Mouse (Mus musculus): ENCODE results near the gene Tmem178. TPM values are rescaled to one million over a fixed set of nuclear protein-coding genes. Genes with fewer than 3 reads are reported as not detected.
"Not testable (repeated sequence)": the region's sequence is repeated elsewhere in the genome, so short reads cannot be mapped to it uniquely, and the experiment has no call there.

Tmem178 gene
- polyA plus RNA-seq, 1 experiment from 2014 or later = 4.5 TPM

- Histone ChIP-seq H3K27ac (no peak overlapping the region), H3K36me3 (no peaks in the 10 kb centered on the region), H3K4me3 (no peak overlapping the region), H3K4me1 (no peaks in the 10 kb centered on the region), H3K9me3 (no peaks in the 10 kb centered on the region), H3K27me3 (ENCODE audit: insufficient read depth, poor library complexity, severe bottlenecking) (no peaks in the 10 kb centered on the region)
- 98% methylated on average over 2 of the region's 2 CpGs for WGBS
- no peak for DNase-seq (ENCODE audit: low spot score)
Observed at GRCm38 (mm10) chr17:80927151-80927550, 17.3 kb upstream of the Tmem178 start.

- no peak overlapping the region for H3K4me3 ChIP-seq
- H3K36me3 ChIP-seq = no peaks in the 10 kb centered on the region
- peak overlapping the region; percentile 85; the same call in 1 of the 2 replicates for H3K27ac ChIP-seq
- WGBS = 88% methylated on average over 3 of the region's 3 CpGs
- no peaks in the 10 kb centered on the region for H3K27me3 ChIP-seq (ENCODE audit: insufficient read depth, poor library complexity, severe bottlenecking)
- H3K4me1 ChIP-seq = peaks cover 18% of the 10 kb centered on the region
- DNase-seq (ENCODE audit: low spot score) = no peak
- H3K9me3 ChIP-seq = no peaks in the 10 kb centered on the region
Observed at GRCm38 (mm10) chr17:80932716-80933115, 11.7 kb upstream of the Tmem178 start.

- H3K27ac ChIP-seq = peak overlapping the region; percentile 85
- peaks cover 18% of the 10 kb centered on the region for H3K4me1 ChIP-seq
- no peaks in the 10 kb centered on the region for H3K36me3 ChIP-seq
- H3K4me3 ChIP-seq = peak overlapping the region; percentile 29; the same call in 1 of the 2 replicates
- WGBS = 53% methylated on average over 11 of the region's 11 CpGs
- no peaks in the 10 kb centered on the region for H3K9me3 ChIP-seq
- no peak for DNase-seq (ENCODE audit: low spot score)
- no peaks in the 10 kb centered on the region for H3K27me3 ChIP-seq (ENCODE audit: insufficient read depth, poor library complexity, severe bottlenecking)
Observed at GRCm38 (mm10) chr17:80933401-80934029, 10.9 kb upstream of the Tmem178 start.

GRCm38 (mm10) chr17:80935807-80936519 lies 8.5 kb upstream of the Tmem178 start:
- Histone ChIP-seq H3K4me3 (no peak overlapping the region), H3K4me1 (peaks cover 18% of the 10 kb centered on the region), H3K27me3 (ENCODE audit: insufficient read depth, poor library complexity, severe bottlenecking) (no peaks in the 10 kb centered on the region), H3K9me3 (no peaks in the 10 kb centered on the region), H3K27ac (no peak overlapping the region), H3K36me3 (no peaks in the 10 kb centered on the region)
- 70% methylated on average over 10 of the region's 10 CpGs for WGBS
- DNase-seq (ENCODE audit: low spot score) = no peak

GRCm38 (mm10) chr17:80936521-80936920 lies 7.9 kb upstream of the Tmem178 start:
- Histone ChIP-seq H3K4me1 (peaks cover 18% of the 10 kb centered on the region), H3K9me3 (no peaks in the 10 kb centered on the region), H3K27me3 (ENCODE audit: insufficient read depth, poor library complexity, severe bottlenecking) (no peaks in the 10 kb centered on the region), H3K36me3 (no peaks in the 10 kb centered on the region), H3K27ac (no peak overlapping the region), H3K4me3 (no peak overlapping the region)
- 61% methylated on average over 5 of the region's 5 CpGs for WGBS
- DNase-seq (ENCODE audit: low spot score) = no peak

- WGBS = 77% methylated on average over 7 of the region's 7 CpGs
- no peaks in the 10 kb centered on the region for H3K9me3 ChIP-seq
Observed at GRCm38 (mm10) chr17:80939833-80940232, 4.6 kb upstream of the Tmem178 start.

GRCm38 (mm10) chr17:80941857-80942256 lies 2.6 kb upstream of the Tmem178 start:
- H3K27ac ChIP-seq = no peak overlapping the region
- no peaks in the 10 kb centered on the region for H3K9me3 ChIP-seq
- no peaks in the 10 kb centered on the region for H3K36me3 ChIP-seq
- no peak for DNase-seq (ENCODE audit: low spot score)
- H3K4me1 ChIP-seq = 0 out of 2 replicates have a peak, but pooled peaks cover 9% of the 10 kb centered on the region
- 70% methylated on average over 11 of the region's 11 CpGs for WGBS
- peaks cover 39% of the 10 kb centered on the region for H3K27me3 ChIP-seq (ENCODE audit: insufficient read depth, poor library complexity, severe bottlenecking)
- H3K4me3 ChIP-seq = no peak overlapping the region

More at GRCm38 (mm10) chr17:80939833-80940232, 4.6 kb upstream of the Tmem178 start:
- Histone ChIP-seq H3K4me1 (peaks cover 16% of the 10 kb centered on the region; the same call in 1 of the 2 replicates), H3K27me3 (ENCODE audit: insufficient read depth, poor library complexity, severe bottlenecking) (peaks cover 23% of the 10 kb centered on the region), H3K27ac (no peak overlapping the region), H3K4me3 (no peak overlapping the region), H3K36me3 (no peaks in the 10 kb centered on the region)
- DNase-seq (ENCODE audit: low spot score) = no peak

- Histone ChIP-seq H3K27ac (peak overlapping the region; percentile 90), H3K9me3 (no peaks in the 10 kb centered on the region), H3K36me3 (no peaks in the 10 kb centered on the region), H3K27me3 (ENCODE audit: insufficient read depth, poor library complexity, severe bottlenecking) (peaks cover 48% of the 10 kb centered on the region), H3K4me1 (0 out of 2 replicates have a peak, but pooled peaks cover 9% of the 10 kb centered on the region), H3K4me3 (peak overlapping the region; percentile 81)
- no peak for DNase-seq (ENCODE audit: low spot score)
- 5% methylated on average over 26 of the region's 26 CpGs for WGBS
Observed at GRCm38 (mm10) chr17:80943835-80944529, 450 bp upstream of the Tmem178 start.

- WGBS = 36% methylated on average over 8 of the region's 8 CpGs
- DNase-seq (ENCODE audit: low spot score); H3K27ac ChIP-seq; H3K36me3 ChIP-seq; H3K9me3 ChIP-seq: not testable (repeated sequence)
- peaks cover 59% of the 10 kb centered on the region for H3K27me3 ChIP-seq (ENCODE audit: insufficient read depth, poor library complexity, severe bottlenecking)
- H3K4me1 ChIP-seq = peaks cover 13% of the 10 kb centered on the region; the same call in 1 of the 2 replicates
- H3K4me3 ChIP-seq = 0 out of 2 replicates have a peak overlapping the region, but pooled peaks have one; percentile 35
Observed at GRCm38 (mm10) chr17:80945510-80945909, 1.1 kb downstream of the Tmem178 start.

- Histone ChIP-seq H3K9me3 (no peaks in the 10 kb centered on the region), H3K4me3 (no peak overlapping the region), H3K27ac (no peak overlapping the region), H3K4me1 (peaks cover 16% of the 10 kb centered on the region; the same call in 1 of the 2 replicates), H3K36me3 (no peaks in the 10 kb centered on the region), H3K27me3 (ENCODE audit: insufficient read depth, poor library complexity, severe bottlenecking) (peaks cover 64% of the 10 kb centered on the region)
- DNase-seq (ENCODE audit: low spot score) = no peak
- WGBS = 80% methylated on average over 5 of the region's 5 CpGs
Observed at GRCm38 (mm10) chr17:80946091-80946885, 1.9 kb downstream of the Tmem178 start.

- no peak for DNase-seq (ENCODE audit: low spot score)
- Histone ChIP-seq H3K27me3 (ENCODE audit: insufficient read depth, poor library complexity, severe bottlenecking) (peaks cover 64% of the 10 kb centered on the region), H3K27ac (no peak overlapping the region), H3K9me3 (no peaks in the 10 kb centered on the region), H3K4me3 (no peak overlapping the region), H3K36me3 (no peaks in the 10 kb centered on the region), H3K4me1 (peaks cover 25% of the 10 kb centered on the region; the same call in 1 of the 2 replicates)
- WGBS = 74% methylated on average over 12 of the region's 12 CpGs
Observed at GRCm38 (mm10) chr17:80947075-80947960, 2.9 kb downstream of the Tmem178 start.

All from heart, embryonic 10.5 days (tissue).